ENCODE assay signal across 12 mouse cellular contexts in genomic region chr7:74172504-74173229, GRCm38 (mm10).
DNase-seq lines count a peak whose midpoint lies in the region; ATAC-seq and TF ChIP-seq lines count a peak whose summit lies in the region.
"Had no signal": no experiment of that assay in that cellular context is flagged by ENCODE, and none has a peak within 500 bp of the region (broad histone marks: within the 10 kb centered on the region; RNA-seq: fewer than 3 reads in every experiment).

No protein-coding gene starts in this region.

- H3K9ac ChIP-seq in kidney, embryonic 15.5 days: no peak overlapping the region

- H3K36me3 ChIP-seq in kidney, embryonic 15.5 days: no peaks in the 10 kb centered on the region
- H3K36me3 ChIP-seq in limb, embryonic 10.5 days: no peaks in the 10 kb centered on the region
- H3K36me3 ChIP-seq: forebrain, embryonic 10.5 days had no signal

- no peaks in the 10 kb centered on the region for H3K9me3 ChIP-seq in kidney, embryonic 15.5 days (replicated peaks)
- H3K9me3 ChIP-seq in limb, embryonic 10.5 days (replicated peaks): no peaks in the 10 kb centered on the region
- H3K9me3 ChIP-seq: forebrain, embryonic 10.5 days had no signal

- intact Hi-C loops in left cerebral cortex, postnatal 10 days (cut with DNase I): no loop called here

- no peak for DNase-seq in kidney, adult 8-10 months
- DNase-seq in brain, embryonic 14.5 days (ENCODE audit: low read depth): peak; percentile 9
- DNase-seq in limb, embryonic 10.5 days (ENCODE audit: low spot score): no peak
- DNase-seq in mesoderm, embryonic 11.5 days (ENCODE audit: low read depth, low spot score): peak; percentile 45
- no peak for DNase-seq in testis, postnatal 10 days (ENCODE audit: low spot score)
- no peak for DNase-seq in cerebellum, adult 9-11 months
- DNase-seq in left cerebral cortex, postnatal 10 days (ENCODE audit: extremely low spot score in 1 of 2, low spot score in 2 of 2): no peak
- DNase-seq: cerebellum, postnatal 25 days; heart, postnatal 4 days; spleen, adult 18-20 months had no signal

- peak; percentile 64 for ATAC-seq in kidney, embryonic 15.5 days (replicated peaks; ENCODE audit: low FRiP score)

- H3K27me3 ChIP-seq in kidney, embryonic 15.5 days: no peaks in the 10 kb centered on the region
- no peaks in the 10 kb centered on the region for H3K27me3 ChIP-seq in limb, embryonic 10.5 days (ENCODE audit: low read depth, poor library complexity, severe bottlenecking)

- no peak overlapping the region for H3K4me2 ChIP-seq in kidney, embryonic 15.5 days

- TF ChIP-seq POLR2A in brain, embryonic 14.5 days (IDR thresholded peaks at IDR 0.05; ENCODE audit: borderline replicate concordance, extremely low read depth, insufficient read depth, insufficient read length, poor library complexity, severe bottlenecking): no peak

- 53% methylated on average over 4 of the region's 4 CpGs for WGBS in kidney, embryonic 15.5 days
- 73% methylated on average over 4 of the region's 4 CpGs for WGBS in limb, embryonic 10.5 days

- no peak overlapping the region for H3K4me3 ChIP-seq in kidney, embryonic 15.5 days (replicated peaks)
- H3K4me3 ChIP-seq in limb, embryonic 10.5 days: 0 out of 2 replicates have a peak overlapping the region, but pooled peaks have one; percentile 22
- H3K4me3 ChIP-seq: forebrain, embryonic 10.5 days had no signal

- no peak for TF ChIP-seq CTCF in brain, embryonic 14.5 days (IDR thresholded peaks at IDR 0.05; ENCODE audit: borderline replicate concordance, extremely low read depth, insufficient read depth, insufficient read length)

- peaks cover 18% of the 10 kb centered on the region for H3K4me1 ChIP-seq in kidney, embryonic 15.5 days
- peaks cover 25% of the 10 kb centered on the region for H3K4me1 ChIP-seq in limb, embryonic 10.5 days

- 0 out of 2 replicates have a peak overlapping the region, but pooled peaks have one; percentile 32 for H3K27ac ChIP-seq in kidney, embryonic 15.5 days
- H3K27ac ChIP-seq in limb, embryonic 10.5 days: no peak overlapping the region; the same call in 1 of the 2 replicates
- H3K27ac ChIP-seq: forebrain, embryonic 10.5 days had no signal

Comparison
In these comparisons a context has a peak if more than half of its experiments do, and no peak if none do; other contexts are left out.
1. DNase-seq: peak in brain, embryonic 14.5 days (single experiment) and mesoderm, embryonic 11.5 days (single experiment); none in kidney, adult 8-10 months (0 of 2), limb, embryonic 10.5 days (single experiment), testis, postnatal 10 days (single experiment), cerebellum, adult 9-11 months (single experiment) and left cerebral cortex, postnatal 10 days (0 of 2).